ENCODE assay signal across 7 mouse cellular contexts in the genomic region with DNA sequence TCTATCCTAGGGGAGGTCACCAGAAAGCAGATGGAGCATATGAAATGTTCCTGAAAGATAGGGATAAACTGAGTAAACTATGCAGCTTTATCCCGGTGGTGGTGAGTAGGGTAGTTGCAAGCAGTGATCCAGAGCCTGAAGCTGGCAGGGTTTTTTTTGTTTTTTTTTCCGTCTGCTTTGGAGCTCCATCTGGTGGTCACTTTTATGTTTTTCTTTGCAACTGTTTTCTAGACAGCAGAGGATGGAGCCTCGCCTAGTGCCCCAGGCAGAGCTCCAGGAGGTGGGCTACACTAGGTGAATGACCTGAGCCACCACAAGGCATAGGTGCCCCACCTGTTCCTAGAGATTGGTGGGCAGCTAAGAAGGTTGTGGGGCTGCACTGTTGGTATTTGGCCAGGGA. TPM values are rescaled to one million over a fixed set of nuclear protein-coding genes. Genes with fewer than 3 reads are reported as not detected.
DNase-seq lines count a peak whose midpoint lies in the region; ATAC-seq and TF ChIP-seq lines count a peak whose summit lies in the region.

No protein-coding gene starts in this region.

- peak; percentile 67 for TF ChIP-seq CTCF in lung, postnatal 0 days (IDR thresholded peaks at IDR 0.05)

- no peak for TF ChIP-seq EP300 in lung, postnatal 0 days (IDR thresholded peaks at IDR 0.05)

- no peaks in the 10 kb centered on the region for H3K36me3 ChIP-seq in lung, postnatal 0 days (ENCODE audit: insufficient read depth, low read length)

- no peaks in the 10 kb centered on the region for H3K27me3 ChIP-seq in lung, postnatal 0 days (replicated peaks; ENCODE audit: insufficient read depth, low read length)

- H3K9me3 ChIP-seq in lung, postnatal 0 days (ENCODE audit: low read length), result no peaks in the 10 kb centered on the region

- no peak overlapping the region for H3K4me2 ChIP-seq in lung, postnatal 0 days (replicated peaks; ENCODE audit: low read depth, low read length)

- peak; percentile 47 for DNase-seq in ovary, postnatal 14 days (ENCODE audit: low spot score)
- no peak for DNase-seq in ovary, postnatal 36 days (ENCODE audit: low spot score)
- DNase-seq in R1 (ENCODE audit: low read depth, low spot score), result peak; percentile 78
- peak; percentile 54 for DNase-seq in embryo, embryonic 11.5 days (ENCODE audit: low read depth, low spot score)
- DNase-seq in hindlimb bud, embryonic 11.5 days (ENCODE audit: extremely low spot score, low read depth, low spot score), result peak; percentile 71
- DNase-seq in lung, postnatal 0 days (ENCODE audit: low spot score), result peak; percentile 72
- peak; percentile 82 for DNase-seq in retina, postnatal 1 day

- no peak overlapping the region for H3K27ac ChIP-seq in lung, postnatal 0 days (ENCODE audit: low read length)

- H3K9ac ChIP-seq in lung, postnatal 0 days (replicated peaks; ENCODE audit: low read depth), result no peak overlapping the region

- no peak overlapping the region for H3K4me3 ChIP-seq in lung, postnatal 0 days (ENCODE audit: low read depth, low read length)

- 4% methylated on average over 3 of the region's 3 CpGs for WGBS in lung, postnatal 0 days

- no peaks in the 10 kb centered on the region for H3K4me1 ChIP-seq in lung, postnatal 0 days (ENCODE audit: insufficient read depth, low read depth, low read length)

- no peak for ATAC-seq in lung, postnatal 0 days

RNA-seq across cellular contexts. Expression of a gene that starts 5.0 kb away (rescaled TPM):
- polyA plus RNA-seq in lung, postnatal 0 days (2015; fragmentation: Nextera tagmentation; extraction: Ambion mirVana), result 78.6 and 87.2 TPM in 2 replicates

RNA-seq across cellular contexts. Expression of a gene that starts 42.3 kb away (rescaled TPM):
- 10.6 and 11.0 TPM in 2 replicates for polyA plus RNA-seq in lung, postnatal 0 days (2015; fragmentation: Nextera tagmentation; extraction: Ambion mirVana)
